Mouse (Mus musculus) midbrain, postnatal 0 days (tissue): ENCODE data around the gene Uimc1. TPM values are rescaled to one million over a fixed set of nuclear protein-coding genes. Genes with fewer than 3 reads are reported as not detected.

ENCODE experiments used
- ATAC-seq: fragments of 200-750 bp; cut with Nextera tagmentation; 2 replicates; pipeline ENCODE4 v1.8.0; 2017; ENCODE audit warnings: moderate number of reproducible peaks, mild to moderate bottlenecking, moderate TSS enrichment, moderate library complexity; ENCODE audit not compliant: low FRiP score
- DNase-seq: peaks from one replicate; pipeline ENCODE4 v3.0.0-alpha.2; 2015; ENCODE audit warnings: low spot score
- H3K27ac ChIP-seq: fragments of 300-500 bp; sonication (generic); 2 replicates; pipeline ENCODE4 v1.5.1; 2014; ENCODE audit warnings: low read depth, mild to moderate bottlenecking, low read length, mixed read lengths
- H3K27me3 ChIP-seq: fragments of 300-500 bp; sonication (generic); 2 replicates; pipeline ENCODE4 v1.6.1; 2014; ENCODE audit warnings: low read length, control low read depth, mixed read lengths; ENCODE audit not compliant: insufficient read depth
- H3K36me3 ChIP-seq: fragments of 300-500 bp; sonication (generic); 2 replicates; pipeline ENCODE4 v1.6.1; 2014; ENCODE audit warnings: low read length, control low read depth, mixed read lengths; ENCODE audit not compliant: insufficient read depth
- H3K4me1 ChIP-seq: fragments of 300-500 bp; sonication (generic); 2 replicates; pipeline ENCODE4 v1.6.1; 2014; ENCODE audit warnings: mild to moderate bottlenecking, control low read depth, antibody characterized with exemption, low read length, mixed read lengths; ENCODE audit not compliant: insufficient read depth
- H3K4me2 ChIP-seq: fragments of 300-500 bp; sonication (generic); 2 replicates; pipeline ENCODE4 v1.6.1; 2014; ENCODE audit warnings: low read depth, mild to moderate bottlenecking, low read length, mixed read lengths; ENCODE audit not compliant: poor library complexity, severe bottlenecking
- H3K4me3 ChIP-seq: fragments of 300-500 bp; sonication (generic); 2 replicates; pipeline ENCODE4 v1.5.1; 2014; ENCODE audit warnings: low read depth, mild to moderate bottlenecking, low read length, moderate library complexity
- H3K9ac ChIP-seq: fragments of 300-500 bp; sonication (generic); replicated peaks from 2 replicates; pipeline ENCODE4 v1.6.1; 2014; ENCODE audit warnings: mild to moderate bottlenecking, low read length, moderate library complexity, mixed read lengths; ENCODE audit not compliant: poor library complexity, severe bottlenecking
- H3K9me3 ChIP-seq: fragments of 300-500 bp; sonication (generic); 2 replicates; pipeline ENCODE4 v1.6.1; 2016; ENCODE audit warnings: low read length, control low read depth
- CTCF ChIP-seq: IDR thresholded peaks from 2 replicates; pipeline ENCODE4 v1.5.1; 2016; ENCODE audit warnings: antibody characterized with exemption, mild to moderate bottlenecking
- WGBS: fragments of 180-500 bp; shearing (Covaris S2); extraction: QIAGEN DNeasy Blood & Tissue Kit; methylation state at CpG from one replicate; pipeline ENCODE4 v1.1.7; 2014; 5-methylcytosine and 5-hydroxymethylcytosine counted together
- polyA plus RNA-seq: library from polyadenylated mRNA; unstranded; fragments of >200 nt; fragmentation: Nextera tagmentation; extraction: Ambion mirVana; gene quantifications from 2 replicates; pipeline ENCODE4 v1.2.1, GENCODE M21; 2015
- total RNA-seq: library from RNA; depleted of rRNA; stranded (reverse); fragments of >200 nt; gene quantifications from 2 replicates; pipeline ENCODE4 v1.2.3, GENCODE M21; 2014

Gene Uimc1
- total and polyA plus RNA-seq, 2 experiments from 2014 or later: 10.5 to 13.3 TPM

DNA sequence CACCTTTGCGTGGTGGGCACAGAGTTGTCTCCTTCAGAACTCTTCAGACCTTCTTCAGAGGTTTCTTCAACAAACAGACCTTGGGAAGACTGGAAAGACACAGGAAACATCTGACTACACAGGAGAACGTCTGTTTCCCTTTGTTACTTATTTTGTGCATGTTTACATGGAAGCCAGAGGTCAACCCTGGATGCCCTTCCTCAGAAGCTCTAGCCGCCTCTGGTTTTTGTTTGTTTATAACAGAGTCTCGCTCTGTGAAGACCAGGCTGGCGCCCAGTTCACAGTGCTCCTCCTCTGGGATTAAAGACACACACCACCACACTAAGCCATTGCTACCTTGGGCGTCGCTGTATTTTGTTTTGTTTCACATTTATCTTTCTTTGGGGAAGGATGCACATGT, 30.4 kb downstream of the Uimc1 start:
- DNase-seq (no peak), ATAC-seq (no peak)
- Histone ChIP-seq H3K27ac (no peak overlapping the region), H3K9ac (no peak overlapping the region), H3K4me2 (no peak overlapping the region), H3K27me3 (no peaks in the 10 kb centered on the region), H3K9me3 (no peaks in the 10 kb centered on the region), H3K36me3 (no peaks in the 10 kb centered on the region), H3K4me1 (no peaks in the 10 kb centered on the region), H3K4me3 (no peak overlapping the region)
- TF ChIP-seq CTCF: no peak
- 76% methylated on average over 7 of the region's 7 CpGs for WGBS

DNA sequence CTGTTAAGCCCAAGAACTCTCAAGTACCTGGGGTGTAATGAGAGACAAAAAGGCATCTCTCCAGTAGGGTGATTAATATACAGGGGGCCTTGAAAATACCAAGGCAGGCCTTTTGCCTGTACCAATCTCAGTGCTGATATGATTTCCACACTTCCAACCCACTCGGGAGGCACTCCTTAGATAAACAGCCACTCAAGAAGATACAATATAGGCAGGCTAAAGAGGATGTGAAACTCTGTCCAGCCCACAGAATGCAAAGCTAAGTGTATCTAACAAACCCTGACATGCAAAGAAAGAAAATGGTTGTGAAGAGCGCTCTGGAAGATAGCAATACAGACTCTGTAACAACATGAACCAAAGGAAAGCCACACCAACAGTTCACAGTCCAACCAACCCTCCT, 36.8 kb downstream of the Uimc1 start:
- ATAC-seq (no peak), DNase-seq (no peak)
- no peak for TF ChIP-seq CTCF
- Histone ChIP-seq H3K27ac (no peak overlapping the region), H3K9ac (no peak overlapping the region), H3K9me3 (no peaks in the 10 kb centered on the region), H3K4me3 (no peak overlapping the region), H3K36me3 (no peaks in the 10 kb centered on the region), H3K4me2 (no peak overlapping the region), H3K4me1 (no peaks in the 10 kb centered on the region), H3K27me3 (no peaks in the 10 kb centered on the region)
- WGBS: 95% methylated on average over 2 of the region's 2 CpGs

DNA sequence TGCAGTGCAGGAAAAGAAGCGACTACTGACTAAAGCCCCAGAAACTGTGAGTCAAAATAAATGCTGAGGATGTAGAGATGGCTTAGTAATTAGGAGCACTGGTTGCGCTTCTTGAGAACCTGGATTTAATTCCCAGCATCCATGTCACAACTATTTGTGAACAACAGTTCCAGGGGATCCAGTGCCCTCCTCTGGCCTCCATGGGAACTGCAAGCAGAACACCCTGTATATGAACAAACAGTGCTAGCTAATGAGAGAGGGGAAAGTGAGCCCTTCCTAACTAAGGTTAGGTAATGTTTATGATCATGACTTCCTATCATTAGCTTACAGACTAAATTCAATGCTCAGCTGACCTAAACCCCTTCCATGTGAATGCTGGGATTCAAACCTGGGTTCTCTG, 42.1 kb downstream of the Uimc1 start:
- 92% methylated on average over 2 of the region's 2 CpGs for WGBS
- ATAC-seq: no peak
- no peaks in the 10 kb centered on the region for H3K9me3 ChIP-seq

DNA sequence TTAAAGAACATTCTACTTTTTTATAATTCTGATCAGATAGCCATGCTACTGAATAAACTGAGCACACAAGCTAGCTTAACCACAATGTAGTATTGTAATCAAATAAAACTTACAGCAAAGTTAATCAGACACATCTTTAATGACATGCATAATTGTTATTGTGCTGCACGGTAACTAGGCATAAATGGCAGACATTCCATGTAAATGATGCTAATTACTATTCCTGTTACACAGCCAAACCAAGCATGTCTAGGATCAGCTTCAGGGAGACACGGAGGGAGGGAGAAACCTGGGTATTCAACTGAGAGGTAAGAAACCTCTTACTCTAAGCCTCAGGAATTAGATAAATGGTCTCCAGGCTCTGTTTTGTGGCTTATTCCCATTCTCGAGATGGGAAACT, 52.4 kb downstream of the Uimc1 start:
- TF ChIP-seq CTCF: no peak
- Histone ChIP-seq H3K4me1 (no peaks in the 10 kb centered on the region), H3K4me2 (no peak overlapping the region), H3K36me3 (no peaks in the 10 kb centered on the region), H3K27me3 (no peaks in the 10 kb centered on the region), H3K27ac (no peak overlapping the region), H3K9ac (no peak overlapping the region), H3K4me3 (no peak overlapping the region), H3K9me3 (no peaks in the 10 kb centered on the region)
- no peak for ATAC-seq
- WGBS: 49% methylated on average over 3 of the region's 3 CpGs
- DNase-seq: no peak

More for the DNA sequence above, 42.1 kb downstream of the Uimc1 start:
- H3K27me3 ChIP-seq: no peaks in the 10 kb centered on the region
- no peak overlapping the region for H3K4me3 ChIP-seq
- no peaks in the 10 kb centered on the region for H3K4me1 ChIP-seq
- H3K4me2 ChIP-seq: no peak overlapping the region
- peak; percentile 51 for TF ChIP-seq CTCF
- H3K27ac ChIP-seq: no peak overlapping the region
- H3K36me3 ChIP-seq: no peaks in the 10 kb centered on the region
- H3K9ac ChIP-seq: no peak overlapping the region
- no peak for DNase-seq

DNA sequence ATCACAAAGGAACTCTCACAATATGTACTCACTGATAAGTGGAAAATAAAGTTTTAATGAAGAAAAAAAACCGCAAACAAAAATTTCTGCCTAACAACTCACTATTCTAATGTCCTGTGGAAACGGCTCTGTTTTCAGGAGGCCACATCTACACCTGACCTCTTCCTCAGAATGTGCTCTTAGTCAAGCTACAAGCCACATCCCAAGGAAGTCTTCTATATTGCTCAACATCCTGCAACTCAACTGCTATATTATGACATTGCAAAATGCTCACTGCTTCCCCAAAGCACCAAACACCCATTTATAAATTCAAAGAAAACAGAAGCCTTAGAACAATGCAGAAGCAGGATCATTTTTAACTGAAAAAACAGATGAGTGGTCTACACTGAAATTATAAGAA, 60.1 kb downstream of the Uimc1 start:
- Histone ChIP-seq H3K4me1 (no peaks in the 10 kb centered on the region), H3K27ac (no peak overlapping the region), H3K9ac (no peak overlapping the region), H3K4me2 (no peak overlapping the region), H3K4me3 (no peak overlapping the region), H3K36me3 (no peaks in the 10 kb centered on the region; the same call in 1 of the 2 replicates), H3K9me3 (no peaks in the 10 kb centered on the region), H3K27me3 (no peaks in the 10 kb centered on the region)
- TF ChIP-seq CTCF: no peak
- WGBS: 96% methylated on average over 2 of the region's 2 CpGs
- DNase-seq (no peak), ATAC-seq (no peak)

DNA sequence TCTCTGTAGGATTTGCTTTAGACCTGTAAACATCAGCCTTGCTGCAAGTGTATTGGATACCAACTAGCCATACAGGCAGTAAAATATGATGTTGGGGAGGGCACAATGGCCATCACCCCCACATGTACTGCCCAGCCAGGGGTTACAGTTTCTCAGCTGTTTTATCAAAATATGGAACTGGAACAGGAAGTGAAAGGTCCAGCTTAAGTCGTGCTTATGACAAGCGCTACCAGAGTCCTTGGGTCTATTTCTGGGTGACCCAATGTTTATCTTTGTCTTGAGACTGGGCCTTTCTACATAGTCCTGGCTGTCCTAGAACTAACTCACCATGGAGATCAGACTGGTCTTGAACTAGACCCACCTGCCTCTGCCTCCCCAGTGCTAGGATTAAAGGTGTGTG, 75.9 kb downstream of the Uimc1 start:
- H3K9me3 ChIP-seq: no peaks in the 10 kb centered on the region
- WGBS: 83% methylated on average over 2 of the region's 2 CpGs
- TF ChIP-seq CTCF: no peak
- H3K4me3 ChIP-seq: no peak overlapping the region
- H3K4me2 ChIP-seq: no peak overlapping the region
- no peak overlapping the region for H3K27ac ChIP-seq
- no peaks in the 10 kb centered on the region for H3K36me3 ChIP-seq
- no peaks in the 10 kb centered on the region for H3K4me1 ChIP-seq
- no peak for DNase-seq
- H3K9ac ChIP-seq: no peak overlapping the region
- no peaks in the 10 kb centered on the region for H3K27me3 ChIP-seq
- no peak for ATAC-seq
